Mouse (Mus musculus): ENCODE measurements around the gene Vps18. TPM values are rescaled to one million over a fixed set of nuclear protein-coding genes. Genes with fewer than 3 reads are reported as not detected.

The Vps18 gene
- polyA plus RNA-seq, 1 experiment from 2014 or later: 17.8 TPM

- DNase-seq (ENCODE audit: low spot score): no peak
- 97% methylated on average over 18 of the region's 18 CpGs for WGBS
Observed at GRCm38 (mm10) chr2:119294411-119294810, 5.9 kb downstream of the Vps18 start.

GRCm38 (mm10) chr2:119296756-119297155 is 8.2 kb downstream of the Vps18 start:
- Histone ChIP-seq H3K27ac (ENCODE audit: low read depth, low read length) (no peak overlapping the region), H3K9ac (ENCODE audit: low read length) (no peak overlapping the region), H3K4me1 (ENCODE audit: control insufficient read depth, insufficient read depth, low read length) (peaks cover 5% of the 10 kb centered on the region; the same call in 1 of the 2 replicates), H3K4me3 (ENCODE audit: low read depth, low read length) (no peak overlapping the region), H3K9me3 (ENCODE audit: control insufficient read depth, low read length) (no peaks in the 10 kb centered on the region), H3K36me3 (ENCODE audit: control insufficient read depth, insufficient read depth, low read length) (peaks cover 14% of the 10 kb centered on the region), H3K27me3 (ENCODE audit: control insufficient read depth, insufficient read depth, low read length) (no peaks in the 10 kb centered on the region), H3K4me2 (ENCODE audit: low read depth) (no peak overlapping the region)
- WGBS: 95% methylated on average over 12 of the region's 12 CpGs
- no peak for DNase-seq (ENCODE audit: low spot score)
- ATAC-seq (ENCODE audit: insufficient read depth, low FRiP score, low TSS enrichment): no peak

More at GRCm38 (mm10) chr2:119294411-119294810, 5.9 kb downstream of the Vps18 start:
- Histone ChIP-seq H3K27me3 (ENCODE audit: control insufficient read depth, insufficient read depth, low read length) (no peaks in the 10 kb centered on the region), H3K36me3 (ENCODE audit: control insufficient read depth, insufficient read depth, low read length) (peaks cover 16% of the 10 kb centered on the region), H3K27ac (ENCODE audit: low read depth, low read length) (no peak overlapping the region), H3K9ac (ENCODE audit: low read length) (no peak overlapping the region), H3K4me1 (ENCODE audit: control insufficient read depth, insufficient read depth, low read length) (peaks cover 6% of the 10 kb centered on the region), H3K4me2 (ENCODE audit: low read depth) (no peak overlapping the region), H3K9me3 (ENCODE audit: control insufficient read depth, low read length) (no peaks in the 10 kb centered on the region), H3K4me3 (ENCODE audit: low read depth, low read length) (no peak overlapping the region)
- no peak for ATAC-seq (ENCODE audit: insufficient read depth, low FRiP score, low TSS enrichment)

GRCm38 (mm10) chr2:119297506-119297905 is 9.0 kb downstream of the Vps18 start:
- ATAC-seq (ENCODE audit: insufficient read depth, low FRiP score, low TSS enrichment) (no peak), DNase-seq (ENCODE audit: low spot score) (no peak)
- 91% methylated on average over 19 of the region's 19 CpGs for WGBS
- Histone ChIP-seq H3K27ac (ENCODE audit: low read depth, low read length) (no peak overlapping the region), H3K4me1 (ENCODE audit: control insufficient read depth, insufficient read depth, low read length) (peaks cover 5% of the 10 kb centered on the region; the same call in 1 of the 2 replicates), H3K4me2 (ENCODE audit: low read depth) (no peak overlapping the region), H3K9me3 (ENCODE audit: control insufficient read depth, low read length) (no peaks in the 10 kb centered on the region), H3K9ac (ENCODE audit: low read length) (no peak overlapping the region), H3K4me3 (ENCODE audit: low read depth, low read length) (no peak overlapping the region), H3K27me3 (ENCODE audit: control insufficient read depth, insufficient read depth, low read length) (no peaks in the 10 kb centered on the region), H3K36me3 (ENCODE audit: control insufficient read depth, insufficient read depth, low read length) (peaks cover 12% of the 10 kb centered on the region)

GRCm38 (mm10) chr2:119298330-119298729 is 9.8 kb downstream of the Vps18 start:
- Histone ChIP-seq H3K4me2 (ENCODE audit: low read depth) (no peak overlapping the region), H3K36me3 (ENCODE audit: control insufficient read depth, insufficient read depth, low read length) (peaks cover 10% of the 10 kb centered on the region; the same call in 1 of the 2 replicates), H3K4me1 (ENCODE audit: control insufficient read depth, insufficient read depth, low read length) (peaks cover 5% of the 10 kb centered on the region; the same call in 1 of the 2 replicates), H3K27ac (ENCODE audit: low read depth, low read length) (no peak overlapping the region), H3K9ac (ENCODE audit: low read length) (no peak overlapping the region), H3K27me3 (ENCODE audit: control insufficient read depth, insufficient read depth, low read length) (no peaks in the 10 kb centered on the region), H3K9me3 (ENCODE audit: control insufficient read depth, low read length) (no peaks in the 10 kb centered on the region), H3K4me3 (ENCODE audit: low read depth, low read length) (no peak overlapping the region)
- DNase-seq (ENCODE audit: low spot score) (peak; percentile 68), ATAC-seq (ENCODE audit: insufficient read depth, low FRiP score, low TSS enrichment) (no peak)
- 53% methylated on average over 5 of the region's 5 CpGs for WGBS

GRCm38 (mm10) chr2:119298839-119299238 is 10.3 kb downstream of the Vps18 start:
- peaks cover 7% of the 10 kb centered on the region; the same call in 1 of the 2 replicates for H3K36me3 ChIP-seq (ENCODE audit: control insufficient read depth, insufficient read depth, low read length)
- no peak overlapping the region for H3K27ac ChIP-seq (ENCODE audit: low read depth, low read length)
- WGBS: 88% methylated on average over 2 of the region's 2 CpGs

GRCm38 (mm10) chr2:119299981-119300818 is 11.7 kb downstream of the Vps18 start:
- no peak overlapping the region for H3K4me3 ChIP-seq (ENCODE audit: low read depth, low read length)
- peak; percentile 84 for DNase-seq (ENCODE audit: low spot score)
- peak overlapping the region; percentile 32 for H3K4me2 ChIP-seq (ENCODE audit: low read depth)
- H3K27me3 ChIP-seq (ENCODE audit: control insufficient read depth, insufficient read depth, low read length): no peaks in the 10 kb centered on the region
- H3K9me3 ChIP-seq (ENCODE audit: control insufficient read depth, low read length): no peaks in the 10 kb centered on the region
- WGBS: 8% methylated on average over 13 of the region's 15 CpGs
- H3K9ac ChIP-seq (ENCODE audit: low read length): 0 out of 2 replicates have a peak overlapping the region, but pooled peaks have one; percentile 11
- ATAC-seq (ENCODE audit: insufficient read depth, low FRiP score, low TSS enrichment): peak; percentile 81
- H3K36me3 ChIP-seq (ENCODE audit: control insufficient read depth, insufficient read depth, low read length): 0 out of 2 replicates have a peak, but pooled peaks cover 4% of the 10 kb centered on the region
- peak overlapping the region; percentile 60; the same call in 1 of the 2 replicates for H3K27ac ChIP-seq (ENCODE audit: low read depth, low read length)
- H3K4me1 ChIP-seq (ENCODE audit: control insufficient read depth, insufficient read depth, low read length): peaks cover 5% of the 10 kb centered on the region; the same call in 1 of the 2 replicates

More at GRCm38 (mm10) chr2:119298839-119299238, 10.3 kb downstream of the Vps18 start:
- H3K9me3 ChIP-seq (ENCODE audit: control insufficient read depth, low read length): no peaks in the 10 kb centered on the region
- H3K4me2 ChIP-seq (ENCODE audit: low read depth): no peak overlapping the region
- H3K4me3 ChIP-seq (ENCODE audit: low read depth, low read length): no peak overlapping the region
- DNase-seq (ENCODE audit: low spot score) (no peak), ATAC-seq (ENCODE audit: insufficient read depth, low FRiP score, low TSS enrichment) (no peak)
- H3K9ac ChIP-seq (ENCODE audit: low read length): no peak overlapping the region
- no peaks in the 10 kb centered on the region for H3K27me3 ChIP-seq (ENCODE audit: control insufficient read depth, insufficient read depth, low read length)
- H3K4me1 ChIP-seq (ENCODE audit: control insufficient read depth, insufficient read depth, low read length): peaks cover 5% of the 10 kb centered on the region; the same call in 1 of the 2 replicates

- 0 out of 2 replicates have a peak, but pooled peaks cover 4% of the 10 kb centered on the region for H3K36me3 ChIP-seq (ENCODE audit: control insufficient read depth, insufficient read depth, low read length)
- 50% methylated on average over 7 of the region's 7 CpGs for WGBS
- no peak overlapping the region for H3K4me2 ChIP-seq (ENCODE audit: low read depth)
- H3K9ac ChIP-seq (ENCODE audit: low read length): no peak overlapping the region
- DNase-seq (ENCODE audit: low spot score) (no peak), ATAC-seq (ENCODE audit: insufficient read depth, low FRiP score, low TSS enrichment) (no peak; the same call in 1 of the 2 replicates)
- no peaks in the 10 kb centered on the region for H3K27me3 ChIP-seq (ENCODE audit: control insufficient read depth, insufficient read depth, low read length)
- no peaks in the 10 kb centered on the region for H3K9me3 ChIP-seq (ENCODE audit: control insufficient read depth, low read length)
- no peak overlapping the region for H3K4me3 ChIP-seq (ENCODE audit: low read depth, low read length)
- H3K27ac ChIP-seq (ENCODE audit: low read depth, low read length): no peak overlapping the region
- peaks cover 5% of the 10 kb centered on the region; the same call in 1 of the 2 replicates for H3K4me1 ChIP-seq (ENCODE audit: control insufficient read depth, insufficient read depth, low read length)
Observed at GRCm38 (mm10) chr2:119300819-119301493, 12.4 kb downstream of the Vps18 start.

- WGBS: 64% methylated on average over 6 of the region's 6 CpGs
- Histone ChIP-seq H3K36me3 (ENCODE audit: control insufficient read depth, insufficient read depth, low read length) (0 out of 2 replicates have a peak, but pooled peaks cover 2% of the 10 kb centered on the region), H3K4me2 (ENCODE audit: low read depth) (no peak overlapping the region), H3K9me3 (ENCODE audit: control insufficient read depth, low read length) (no peaks in the 10 kb centered on the region), H3K27me3 (ENCODE audit: control insufficient read depth, insufficient read depth, low read length) (no peaks in the 10 kb centered on the region), H3K27ac (ENCODE audit: low read depth, low read length) (no peak overlapping the region), H3K4me1 (ENCODE audit: control insufficient read depth, insufficient read depth, low read length) (peaks cover 5% of the 10 kb centered on the region; the same call in 1 of the 2 replicates), H3K4me3 (ENCODE audit: low read depth, low read length) (no peak overlapping the region), H3K9ac (ENCODE audit: low read length) (no peak overlapping the region)
- no peak for DNase-seq (ENCODE audit: low spot score)
- no peak for ATAC-seq (ENCODE audit: insufficient read depth, low FRiP score, low TSS enrichment)
Observed at GRCm38 (mm10) chr2:119302876-119303275, 14.3 kb downstream of the Vps18 start.

Measured in neural tube, embryonic 11.5 days (tissue).